Mouse (Mus musculus): ENCODE data around the gene Lef1. TPM values are rescaled to one million over a fixed set of nuclear protein-coding genes. Genes with fewer than 3 reads are reported as not detected.

Gene Lef1
- polyA plus RNA-seq, 1 experiment from 2014 or later, result 58.4 TPM

- peaks cover 20% of the 10 kb centered on the region; the same call in 1 of the 2 replicates for H3K36me3 ChIP-seq
- no peak overlapping the region for H3K4me3 ChIP-seq
- H3K27me3 ChIP-seq (ENCODE audit: low read depth, poor library complexity, severe bottlenecking), result no peaks in the 10 kb centered on the region
- DNase-seq (ENCODE audit: low spot score), result no peak
- WGBS, result 8% methylated on average over 3 of the region's 3 CpGs
- no peaks in the 10 kb centered on the region for H3K9me3 ChIP-seq (replicated peaks)
- peaks cover 68% of the 10 kb centered on the region for H3K4me1 ChIP-seq
- H3K27ac ChIP-seq (replicated peaks), result peak overlapping the region; percentile 38; the same call in 1 of the 2 replicates
These were observed 45.4 kb downstream of the Lef1 start for GRCm38 (mm10) chr3:131155657-131156056.

- Histone ChIP-seq H3K4me3 (no peak overlapping the region), H3K9me3 (replicated peaks) (no peaks in the 10 kb centered on the region), H3K27me3 (ENCODE audit: low read depth, poor library complexity, severe bottlenecking) (no peaks in the 10 kb centered on the region), H3K4me1 (peaks cover 74% of the 10 kb centered on the region), H3K27ac (replicated peaks) (peak overlapping the region; percentile 23; the same call in 1 of the 2 replicates), H3K36me3 (peaks cover 19% of the 10 kb centered on the region; the same call in 1 of the 2 replicates)
- no peak for DNase-seq (ENCODE audit: low spot score)
- 40% methylated on average over 11 of the region's 11 CpGs for WGBS
These were observed 46.1 kb downstream of the Lef1 start for GRCm38 (mm10) chr3:131156377-131156776.

- no peak for DNase-seq (ENCODE audit: low spot score)
- WGBS, result 71% methylated on average over 7 of the region's 7 CpGs
- H3K36me3 ChIP-seq, result peaks cover 24% of the 10 kb centered on the region; the same call in 1 of the 2 replicates
- H3K27me3 ChIP-seq (ENCODE audit: low read depth, poor library complexity, severe bottlenecking), result no peaks in the 10 kb centered on the region
- peaks cover 77% of the 10 kb centered on the region for H3K4me1 ChIP-seq
- H3K4me3 ChIP-seq, result no peak overlapping the region
- peak overlapping the region; percentile 38; the same call in 1 of the 2 replicates for H3K27ac ChIP-seq (replicated peaks)
- no peaks in the 10 kb centered on the region for H3K9me3 ChIP-seq (replicated peaks)
These were observed 47.2 kb downstream of the Lef1 start for GRCm38 (mm10) chr3:131157471-131157870.

- Histone ChIP-seq H3K36me3 (peaks cover 19% of the 10 kb centered on the region; the same call in 1 of the 2 replicates), H3K4me1 (peaks cover 68% of the 10 kb centered on the region), H3K27me3 (ENCODE audit: low read depth, poor library complexity, severe bottlenecking) (no peaks in the 10 kb centered on the region), H3K9me3 (replicated peaks) (no peaks in the 10 kb centered on the region), H3K27ac (replicated peaks) (no peak overlapping the region), H3K4me3 (no peak overlapping the region)
- WGBS, result 45% methylated on average over 12 of the region's 12 CpGs
- no peak for DNase-seq (ENCODE audit: low spot score)
These were observed 49.0 kb downstream of the Lef1 start for GRCm38 (mm10) chr3:131159204-131159760.

- Histone ChIP-seq H3K27me3 (ENCODE audit: low read depth, poor library complexity, severe bottlenecking) (no peaks in the 10 kb centered on the region), H3K27ac (replicated peaks) (no peak overlapping the region), H3K4me3 (no peak overlapping the region), H3K4me1 (peaks cover 60% of the 10 kb centered on the region), H3K9me3 (replicated peaks) (no peaks in the 10 kb centered on the region), H3K36me3 (peaks cover 20% of the 10 kb centered on the region; the same call in 1 of the 2 replicates)
- WGBS, result 57% methylated on average over 14 of the region's 14 CpGs
- DNase-seq (ENCODE audit: low spot score), result no peak
These were observed 49.8 kb downstream of the Lef1 start for GRCm38 (mm10) chr3:131159881-131160615.

- no peak overlapping the region for H3K27ac ChIP-seq (replicated peaks)
- no peak overlapping the region for H3K4me3 ChIP-seq
- peaks cover 29% of the 10 kb centered on the region for H3K36me3 ChIP-seq
- WGBS, result 74% methylated on average over 7 of the region's 7 CpGs
- no peaks in the 10 kb centered on the region for H3K9me3 ChIP-seq (replicated peaks)
- H3K27me3 ChIP-seq (ENCODE audit: low read depth, poor library complexity, severe bottlenecking), result no peaks in the 10 kb centered on the region
- DNase-seq (ENCODE audit: low spot score), result no peak
- peaks cover 51% of the 10 kb centered on the region for H3K4me1 ChIP-seq
These were observed 50.6 kb downstream of the Lef1 start for GRCm38 (mm10) chr3:131160921-131161320.

- 96% methylated on average over 4 of the region's 4 CpGs for WGBS
- Histone ChIP-seq H3K36me3 (peaks cover 18% of the 10 kb centered on the region), H3K27ac (replicated peaks) (no peak overlapping the region), H3K27me3 (ENCODE audit: low read depth, poor library complexity, severe bottlenecking) (no peaks in the 10 kb centered on the region), H3K4me3 (no peak overlapping the region), H3K9me3 (replicated peaks) (no peaks in the 10 kb centered on the region), H3K4me1 (peaks cover 24% of the 10 kb centered on the region)
- no peak for DNase-seq (ENCODE audit: low spot score)
These were observed 57.5 kb downstream of the Lef1 start for GRCm38 (mm10) chr3:131167731-131168130.

- no peaks in the 10 kb centered on the region for H3K9me3 ChIP-seq (replicated peaks)
- 96% methylated on average over 6 of the region's 6 CpGs for WGBS
- no peak for DNase-seq (ENCODE audit: low spot score)
These were observed 58.9 kb downstream of the Lef1 start for GRCm38 (mm10) chr3:131169161-131169560.

GRCm38 (mm10) chr3:131170099-131170643 lies 59.9 kb downstream of the Lef1 start:
- peaks cover 37% of the 10 kb centered on the region for H3K4me1 ChIP-seq
- H3K27ac ChIP-seq (replicated peaks), result no peak overlapping the region
- no peak for DNase-seq (ENCODE audit: low spot score)
- no peaks in the 10 kb centered on the region for H3K9me3 ChIP-seq (replicated peaks)
- peaks cover 20% of the 10 kb centered on the region for H3K36me3 ChIP-seq
- no peak overlapping the region for H3K4me3 ChIP-seq
- WGBS, result 90% methylated on average over 6 of the region's 6 CpGs
- no peaks in the 10 kb centered on the region for H3K27me3 ChIP-seq (ENCODE audit: low read depth, poor library complexity, severe bottlenecking)

More at GRCm38 (mm10) chr3:131169161-131169560, 58.9 kb downstream of the Lef1 start:
- H3K4me3 ChIP-seq, result no peak overlapping the region
- H3K36me3 ChIP-seq, result peaks cover 18% of the 10 kb centered on the region
- H3K4me1 ChIP-seq, result peaks cover 34% of the 10 kb centered on the region
- no peak overlapping the region for H3K27ac ChIP-seq (replicated peaks)
- no peaks in the 10 kb centered on the region for H3K27me3 ChIP-seq (ENCODE audit: low read depth, poor library complexity, severe bottlenecking)

GRCm38 (mm10) chr3:131171292-131171960 lies 61.2 kb downstream of the Lef1 start:
- no peak for DNase-seq (ENCODE audit: low spot score)
- Histone ChIP-seq H3K4me3 (no peak overlapping the region), H3K9me3 (replicated peaks) (no peaks in the 10 kb centered on the region), H3K4me1 (peaks cover 48% of the 10 kb centered on the region), H3K36me3 (peaks cover 10% of the 10 kb centered on the region), H3K27ac (replicated peaks) (peak overlapping the region; percentile 55), H3K27me3 (ENCODE audit: low read depth, poor library complexity, severe bottlenecking) (no peaks in the 10 kb centered on the region)
- 69% methylated on average over 10 of the region's 11 CpGs for WGBS

GRCm38 (mm10) chr3:131172293-131172692 lies 62.0 kb downstream of the Lef1 start:
- H3K36me3 ChIP-seq, result 0 out of 2 replicates have a peak, but pooled peaks cover 9% of the 10 kb centered on the region
- H3K9me3 ChIP-seq (replicated peaks), result no peaks in the 10 kb centered on the region
- 0 out of 2 replicates have a peak overlapping the region, but pooled peaks have one; percentile 33 for H3K27ac ChIP-seq (replicated peaks)
- H3K4me3 ChIP-seq, result no peak overlapping the region
- peaks cover 48% of the 10 kb centered on the region for H3K4me1 ChIP-seq
- 92% methylated on average over 4 of the region's 4 CpGs for WGBS
- no peaks in the 10 kb centered on the region for H3K27me3 ChIP-seq (ENCODE audit: low read depth, poor library complexity, severe bottlenecking)
- DNase-seq (ENCODE audit: low spot score), result no peak

GRCm38 (mm10) chr3:131181006-131181405 lies 70.7 kb downstream of the Lef1 start:
- no peak for DNase-seq (ENCODE audit: low spot score)
- peaks cover 30% of the 10 kb centered on the region for H3K36me3 ChIP-seq
- H3K9me3 ChIP-seq (replicated peaks), result no peaks in the 10 kb centered on the region; the same call in 1 of the 2 replicates
- WGBS, result 94% methylated on average over 11 of the region's 11 CpGs
- no peaks in the 10 kb centered on the region for H3K27me3 ChIP-seq (ENCODE audit: low read depth, poor library complexity, severe bottlenecking)
- no peak overlapping the region for H3K27ac ChIP-seq (replicated peaks)
- H3K4me3 ChIP-seq, result no peak overlapping the region
- peaks cover 3% of the 10 kb centered on the region; the same call in 1 of the 2 replicates for H3K4me1 ChIP-seq

All from midbrain, embryonic 10.5 days (tissue).